Mouse (Mus musculus) kidney, adult 2 months (tissue): Measurements from ENCODE around the gene Car5a. TPM values are rescaled to one million over a fixed set of nuclear protein-coding genes. Genes with fewer than 3 reads are reported as not detected.

ENCODE experiments used
- DNase-seq: peaks from one replicate; pipeline ENCODE4 v3.0.0; 2021
- H3K27ac ChIP-seq: fragments of 200-500 bp; 2 replicates; pipeline ENCODE4 v1.5.1; 2012; ENCODE audit warnings: low read depth, low read length, control low read depth, inconsistent platforms; ENCODE audit not compliant: insufficient read depth
- H3K27me3 ChIP-seq: fragments of 200-500 bp; replicated peaks from 2 replicates; pipeline ENCODE4 v1.6.1; 2012; ENCODE audit warnings: mild to moderate bottlenecking, moderate library complexity, low read length, inconsistent platforms; ENCODE audit not compliant: control insufficient read depth, insufficient read depth
- H3K36me3 ChIP-seq: fragments of 200-500 bp; 2 replicates; pipeline ENCODE4 v1.6.1; 2012; ENCODE audit warnings: mild to moderate bottlenecking, moderate library complexity, low read length, inconsistent platforms; ENCODE audit not compliant: control insufficient read depth, insufficient read depth
- H3K4me1 ChIP-seq: fragments of 200-500 bp; 2 replicates; pipeline ENCODE4 v1.6.1; 2011; ENCODE audit warnings: low read length; ENCODE audit not compliant: control insufficient read depth, insufficient read depth
- H3K4me3 ChIP-seq: fragments of 200-500 bp; 2 replicates; pipeline ENCODE4 v1.5.1; 2011; ENCODE audit warnings: mild to moderate bottlenecking, low read depth, low read length, control low read depth; ENCODE audit not compliant: insufficient read depth
- CTCF ChIP-seq: fragments of 200-500 bp; conservative IDR thresholded peaks from 2 replicates; pipeline ENCODE4 v1.5.1; 2011; ENCODE audit warnings: low read depth, mild to moderate bottlenecking, control low read depth, low read length, moderate library complexity, mixed read lengths; ENCODE audit not compliant: insufficient read depth, insufficient read length
- POLR2A ChIP-seq: fragments of 200-500 bp; IDR thresholded peaks from one replicate; pipeline ENCODE4 v1.6.1; 2011; ENCODE audit warnings: low read depth, low read length, control low read depth
- WGBS: fragments of 180-500 bp; shearing (Covaris S2); methylation state at CpG from one replicate; pipeline ENCODE4 v1.1.7; 2018; 5-methylcytosine and 5-hydroxymethylcytosine counted together
- polyA plus RNA-seq: library from polyadenylated mRNA; depleted of rRNA; stranded (reverse); fragments of >200 nt; gene quantifications from 2 replicates; pipeline ENCODE4 v1.2.3, GENCODE M21; 2012

Gene Car5a
- polyA plus RNA-seq, 1 experiment, result 13.4 TPM

GRCm38 (mm10) chr8:121924681-121925080 lies 20.0 kb downstream of the Car5a start:
- WGBS, result 75% methylated on average over 5 of the region's 5 CpGs
- Histone ChIP-seq H3K4me1 (no peaks in the 10 kb centered on the region), H3K4me3 (no peak overlapping the region), H3K27me3 (no peaks in the 10 kb centered on the region), H3K27ac (no peak overlapping the region), H3K36me3 (no peaks in the 10 kb centered on the region)
- DNase-seq, result no peak
- TF ChIP-seq POLR2A (no peak), CTCF (no peak)

GRCm38 (mm10) chr8:121922101-121922500 lies 22.6 kb downstream of the Car5a start:
- DNase-seq, result peak; percentile 51
- Histone ChIP-seq H3K36me3 (no peaks in the 10 kb centered on the region), H3K27me3 (no peaks in the 10 kb centered on the region), H3K4me3 (no peak overlapping the region), H3K27ac (no peak overlapping the region), H3K4me1 (no peaks in the 10 kb centered on the region)
- WGBS, result 46% methylated on average over 8 of the region's 8 CpGs
- no peak for TF ChIP-seq CTCF
- no peak for TF ChIP-seq POLR2A

GRCm38 (mm10) chr8:121921582-121921981 lies 23.1 kb downstream of the Car5a start:
- H3K4me3 ChIP-seq, result no peak overlapping the region
- no peak overlapping the region for H3K27ac ChIP-seq
- no peak for TF ChIP-seq POLR2A
- TF ChIP-seq CTCF, result no peak
- 72% methylated on average over 8 of the region's 8 CpGs for WGBS
- DNase-seq, result no peak
- H3K36me3 ChIP-seq, result no peaks in the 10 kb centered on the region
- H3K4me1 ChIP-seq, result no peaks in the 10 kb centered on the region
- no peaks in the 10 kb centered on the region for H3K27me3 ChIP-seq

- H3K36me3 ChIP-seq, result no peaks in the 10 kb centered on the region
- TF ChIP-seq CTCF (no peak), POLR2A (no peak)
- no peaks in the 10 kb centered on the region for H3K27me3 ChIP-seq
- DNase-seq, result peak; percentile 54
- no peak overlapping the region for H3K27ac ChIP-seq
- no peak overlapping the region for H3K4me3 ChIP-seq
- no peaks in the 10 kb centered on the region for H3K4me1 ChIP-seq
- 44% methylated on average over 3 of the region's 3 CpGs for WGBS
Measured at GRCm38 (mm10) chr8:121919731-121920130, 25.0 kb downstream of the Car5a start.

- Histone ChIP-seq H3K36me3 (no peaks in the 10 kb centered on the region), H3K27ac (no peak overlapping the region), H3K4me1 (no peaks in the 10 kb centered on the region), H3K27me3 (no peaks in the 10 kb centered on the region), H3K4me3 (no peak overlapping the region)
- DNase-seq, result no peak
- WGBS, result 57% methylated on average over 4 of the region's 4 CpGs
- TF ChIP-seq POLR2A (no peak), CTCF (no peak)
Measured at GRCm38 (mm10) chr8:121919158-121919557, 25.5 kb downstream of the Car5a start.

- no peak for DNase-seq
- 76% methylated on average over 8 of the region's 8 CpGs for WGBS
- no peak overlapping the region for H3K27ac ChIP-seq
- no peaks in the 10 kb centered on the region for H3K4me1 ChIP-seq
- H3K27me3 ChIP-seq, result no peaks in the 10 kb centered on the region
- TF ChIP-seq POLR2A (no peak), CTCF (no peak)
- H3K4me3 ChIP-seq, result no peak overlapping the region
- H3K36me3 ChIP-seq, result no peaks in the 10 kb centered on the region
Measured at GRCm38 (mm10) chr8:121913378-121913777, 31.3 kb downstream of the Car5a start.

GRCm38 (mm10) chr8:121912831-121913230 lies 31.9 kb downstream of the Car5a start:
- no peaks in the 10 kb centered on the region for H3K4me1 ChIP-seq
- H3K27me3 ChIP-seq, result no peaks in the 10 kb centered on the region
- H3K36me3 ChIP-seq, result no peaks in the 10 kb centered on the region
- WGBS, result 74% methylated on average over 3 of the region's 3 CpGs
- no peak for DNase-seq
- no peak overlapping the region for H3K27ac ChIP-seq
- H3K4me3 ChIP-seq, result no peak overlapping the region
- TF ChIP-seq POLR2A (no peak), CTCF (no peak)

GRCm38 (mm10) chr8:121911987-121912386 lies 32.7 kb downstream of the Car5a start:
- DNase-seq, result no peak
- H3K4me1 ChIP-seq, result no peaks in the 10 kb centered on the region
- no peaks in the 10 kb centered on the region for H3K36me3 ChIP-seq
- 79% methylated on average over 7 of the region's 7 CpGs for WGBS
- H3K27me3 ChIP-seq, result no peaks in the 10 kb centered on the region
- no peak overlapping the region for H3K4me3 ChIP-seq
- TF ChIP-seq CTCF, result no peak
- no peak for TF ChIP-seq POLR2A
- H3K27ac ChIP-seq, result no peak overlapping the region
